Mouse (Mus musculus) cerebellum, adult 8-10 months (tissue): ENCODE measurements around the gene Bcl2l12.
"Not testable (repeated sequence)": the region's sequence is repeated elsewhere in the genome, so short reads cannot be mapped to it uniquely, and the experiment has no call there.

Source experiments
- DNase-seq: peaks from one replicate; pipeline ENCODE4 v3.0.0; 2022

Bcl2l12 gene

GRCm38 (mm10) chr7:44998501-44998955 is at the start of gene Bcl2l12:
Gene Bcl2l12, minus strand, starts transcription at chr7:44998712.
- no peak for DNase-seq

- no peak for DNase-seq
Measured at GRCm38 (mm10) chr7:45047491-45047890, 49.0 kb upstream of the Bcl2l12 start.

DNA sequence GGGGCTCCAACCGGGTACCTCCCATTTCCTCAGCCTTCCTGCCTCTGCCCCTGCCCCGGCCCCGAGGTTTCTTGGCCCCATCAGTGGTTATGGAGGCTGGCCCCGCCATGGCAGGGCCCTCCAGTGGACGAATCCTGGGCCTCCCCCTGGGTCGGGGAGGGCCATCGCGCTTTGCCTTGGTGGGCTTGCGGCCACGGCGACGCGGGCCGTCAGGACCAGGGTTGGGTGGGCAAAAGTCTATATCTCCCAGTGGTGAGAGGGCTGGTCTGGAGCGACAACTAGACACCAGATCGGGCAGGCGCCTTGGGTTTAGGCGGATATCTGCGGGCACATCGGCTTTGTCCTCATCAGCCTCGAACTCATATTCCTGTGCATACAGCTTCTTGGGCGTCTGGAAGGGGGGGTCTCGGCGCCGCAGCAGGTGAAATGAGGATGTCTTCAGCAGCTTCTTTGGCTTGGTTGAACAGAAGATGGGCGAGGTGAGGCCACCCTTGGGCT is 48.4 kb upstream of the Bcl2l12 start:
- no peak for DNase-seq

DNA sequence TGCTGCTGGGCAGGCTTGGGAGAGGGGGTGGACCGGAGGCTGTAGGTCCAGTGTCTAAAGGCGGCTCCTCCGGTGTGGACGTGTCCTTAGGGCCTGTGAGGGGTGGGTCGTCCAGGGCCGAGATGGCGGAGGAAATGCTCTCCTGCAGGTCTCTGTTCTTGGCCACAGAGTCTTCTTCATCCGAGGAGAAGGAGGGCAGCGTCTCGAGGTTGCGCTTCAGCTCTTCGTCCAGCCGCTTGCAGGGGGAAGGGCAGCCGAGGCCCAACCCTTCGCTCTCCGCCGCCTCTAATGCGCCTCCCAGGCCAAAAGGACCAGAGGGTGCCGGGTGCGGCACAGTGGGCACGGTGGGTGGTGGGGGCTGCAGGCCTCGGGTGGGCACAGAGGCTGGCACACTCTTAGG is 47.2 kb upstream of the Bcl2l12 start:
- DNase-seq = no peak

DNA sequence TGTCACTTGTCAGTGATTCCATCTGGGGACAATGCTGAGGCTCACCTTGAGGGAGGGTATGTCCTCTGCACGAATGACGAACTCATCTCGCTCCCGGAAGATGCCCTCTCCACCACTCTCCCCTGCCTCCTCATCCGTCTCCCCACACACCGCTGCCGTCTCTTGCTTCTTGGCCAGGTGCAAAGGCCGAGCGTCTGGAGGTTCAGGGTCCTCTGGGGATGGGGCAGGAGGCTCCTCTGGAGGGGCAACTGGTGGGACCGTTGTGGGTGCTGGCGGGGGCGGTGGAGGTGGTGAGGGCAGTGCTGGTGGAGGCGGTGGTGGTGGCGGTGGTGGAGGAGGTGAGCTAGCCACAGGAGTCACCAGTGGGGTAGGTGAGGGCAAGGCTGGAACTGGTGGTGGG is 44.8 kb upstream of the Bcl2l12 start:
- DNase-seq = no peak

DNA sequence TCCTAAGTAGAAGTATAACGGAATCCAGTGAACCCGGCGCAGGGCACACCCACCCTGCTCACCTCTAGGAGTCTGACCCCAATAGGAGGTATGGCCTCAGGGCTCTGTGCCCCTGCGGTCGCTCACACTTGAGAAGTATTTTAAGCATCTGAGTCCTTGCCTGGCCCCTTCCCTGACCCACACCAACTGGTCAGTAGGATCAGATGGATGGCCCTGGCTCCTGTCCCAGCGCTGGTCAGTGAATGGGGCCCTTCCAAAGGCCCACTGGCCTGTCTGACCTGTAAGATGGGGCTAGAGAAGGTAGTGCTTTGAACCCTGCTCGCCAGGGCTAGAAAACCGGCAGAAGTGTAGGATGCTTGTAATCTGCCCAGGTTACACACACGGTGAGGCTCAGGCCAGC is 42.3 kb upstream of the Bcl2l12 start:
- no peak for DNase-seq

GRCm38 (mm10) chr7:45038411-45038810 is 39.9 kb upstream of the Bcl2l12 start:
- DNase-seq = no peak

- DNase-seq = no peak
Measured at GRCm38 (mm10) chr7:45037720-45038361, 39.3 kb upstream of the Bcl2l12 start.

GRCm38 (mm10) chr7:45036702-45037101 is 38.2 kb upstream of the Bcl2l12 start:
- no peak for DNase-seq

- DNase-seq = no peak
Measured at GRCm38 (mm10) chr7:45035631-45036030, 37.1 kb upstream of the Bcl2l12 start.

GRCm38 (mm10) chr7:45033722-45034359 is 35.3 kb upstream of the Bcl2l12 start:
- no peak for DNase-seq

DNA sequence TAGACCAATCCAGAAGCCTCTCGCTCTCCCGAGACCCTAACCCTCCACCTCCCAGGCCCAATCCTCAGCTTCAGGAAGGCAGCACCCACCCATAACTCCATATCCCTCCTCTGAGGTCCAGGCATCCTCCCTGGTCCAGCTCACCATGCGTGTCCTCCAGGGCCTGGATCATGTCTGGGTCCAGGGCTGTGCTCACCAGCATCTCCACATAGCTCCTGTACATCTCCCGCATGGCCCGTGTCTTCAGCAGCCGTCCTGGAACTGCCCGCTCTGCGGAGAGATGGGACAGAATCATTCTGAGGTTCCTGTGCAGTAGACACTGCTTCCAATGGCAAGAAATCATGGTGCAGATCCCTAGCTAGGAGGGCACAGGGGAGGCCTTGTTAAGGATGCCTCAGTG is 32.3 kb upstream of the Bcl2l12 start:
- no peak for DNase-seq

DNA sequence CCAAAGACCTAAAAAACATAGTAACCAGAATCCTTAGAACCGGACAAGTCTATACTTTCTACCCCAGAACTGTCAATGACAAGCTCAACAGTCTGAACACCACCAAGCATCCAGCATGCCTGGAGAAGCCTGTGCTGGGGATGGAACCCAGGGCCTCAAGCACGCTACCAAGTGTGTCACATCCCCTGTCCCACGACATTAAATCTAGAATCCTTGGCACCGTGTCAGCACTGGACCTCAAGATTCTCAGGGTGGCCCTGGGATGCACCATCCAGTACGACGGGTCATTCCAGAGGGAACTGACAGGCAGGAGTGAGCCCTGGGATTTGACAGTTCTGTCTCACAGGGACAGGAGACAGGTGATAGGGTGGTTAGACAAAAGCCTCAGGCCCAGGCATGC is 31.5 kb upstream of the Bcl2l12 start:
- DNase-seq = no peak

DNA sequence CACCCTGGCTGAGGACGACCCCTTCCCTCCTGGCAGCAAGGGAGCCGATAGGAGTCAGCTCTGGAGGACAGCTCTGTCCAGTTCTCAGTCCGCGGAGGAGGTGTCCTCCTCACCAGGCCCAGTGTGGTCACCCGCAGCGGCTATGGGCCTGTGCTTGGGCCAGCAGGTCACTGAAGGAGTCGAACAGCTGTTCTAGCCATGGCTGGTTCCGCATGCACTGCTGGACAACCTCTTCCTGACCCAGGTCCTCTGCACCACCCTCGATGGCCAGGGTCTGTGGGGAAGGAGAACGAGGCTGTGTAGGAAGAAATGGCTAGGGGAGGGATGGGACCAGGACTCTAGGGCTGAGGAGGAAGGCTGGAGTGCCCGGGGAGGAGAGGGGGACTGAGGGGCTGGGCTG is 29.8 kb upstream of the Bcl2l12 start:
- DNase-seq = no peak

- DNase-seq = no peak
Measured at GRCm38 (mm10) chr7:45027761-45028160, 29.2 kb upstream of the Bcl2l12 start.

- DNase-seq = no peak
Measured at GRCm38 (mm10) chr7:45026256-45026655, 27.7 kb upstream of the Bcl2l12 start.

- no peak for DNase-seq
Measured at GRCm38 (mm10) chr7:45025601-45026220, 27.2 kb upstream of the Bcl2l12 start.

DNA sequence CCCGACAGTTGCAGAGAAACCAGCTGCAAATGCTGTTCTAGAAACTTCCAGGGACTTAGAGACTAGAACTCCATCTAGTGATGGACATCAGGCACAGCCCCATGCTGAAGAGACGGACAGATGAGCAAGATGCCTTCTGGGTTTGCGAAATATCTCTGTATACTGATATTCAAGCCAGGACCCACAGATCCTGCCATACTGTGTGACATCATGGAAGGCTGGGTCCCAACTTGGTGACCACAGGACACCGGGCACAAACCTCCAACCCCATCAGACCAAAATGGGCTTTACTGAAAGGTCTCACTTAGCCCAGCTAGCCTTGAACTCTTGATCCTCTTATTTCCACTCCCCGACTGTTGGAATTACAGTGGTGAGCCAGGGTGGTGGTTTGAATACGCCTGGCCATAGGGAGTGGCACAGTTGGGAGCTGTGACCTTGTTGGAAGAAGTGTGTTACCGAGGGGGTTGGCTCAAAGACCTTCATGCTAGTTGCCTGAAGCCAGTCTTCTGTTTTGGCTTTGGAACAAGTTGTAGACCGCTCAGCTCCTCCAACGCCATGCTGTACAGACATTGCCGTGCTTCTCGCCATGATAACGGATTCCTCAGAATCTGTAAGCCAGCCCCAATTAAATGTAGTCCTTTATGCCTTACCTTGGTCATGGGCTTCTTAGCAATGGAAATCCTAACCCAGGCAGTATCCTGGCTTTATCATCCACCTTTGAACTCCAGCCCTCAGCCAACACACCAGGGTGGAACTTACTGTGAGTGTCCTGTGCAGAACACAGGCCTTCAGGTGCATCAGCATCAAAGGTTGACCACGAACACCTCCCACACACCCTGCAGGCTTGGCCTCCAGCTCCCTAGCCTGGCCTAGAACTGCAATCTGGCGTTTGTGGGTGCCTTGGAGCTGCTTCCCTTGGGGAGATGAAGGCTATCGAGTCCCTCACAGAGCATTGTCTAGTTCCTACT is 26.1 kb upstream of the Bcl2l12 start:
- no peak for DNase-seq

DNA sequence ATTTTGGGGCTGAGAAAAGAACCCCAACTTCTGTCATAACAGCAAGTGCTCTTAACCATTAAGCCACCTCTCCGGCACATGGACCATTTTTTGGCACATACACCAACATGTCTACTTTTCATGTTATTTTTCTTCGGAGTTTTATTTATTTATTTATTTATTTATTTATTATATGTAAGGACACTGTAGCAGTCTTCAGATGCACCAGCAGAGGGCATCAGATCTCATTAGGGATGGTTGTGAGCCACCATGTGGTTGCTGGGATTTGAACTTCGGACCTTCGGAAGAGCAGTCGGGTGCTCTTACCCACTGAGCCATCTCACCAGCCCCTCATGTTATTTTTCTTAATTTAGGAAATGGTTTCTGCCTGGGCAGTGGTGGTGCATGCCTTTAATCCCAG is 25.2 kb upstream of the Bcl2l12 start:
- not testable (repeated sequence) for DNase-seq

GRCm38 (mm10) chr7:45020225-45020624 is 21.7 kb upstream of the Bcl2l12 start:
- DNase-seq = no peak

GRCm38 (mm10) chr7:45019031-45019571 is 20.6 kb upstream of the Bcl2l12 start:
- DNase-seq = no peak

- DNase-seq = peak; percentile 78
Measured at GRCm38 (mm10) chr7:45017242-45018061, 18.9 kb upstream of the Bcl2l12 start, which contains the start of gene Rras. Gene Rras, plus strand, starts transcription at chr7:45017961.
